9 mouse cellular contexts compared by ENCODE assay signal in the genomic region with DNA sequence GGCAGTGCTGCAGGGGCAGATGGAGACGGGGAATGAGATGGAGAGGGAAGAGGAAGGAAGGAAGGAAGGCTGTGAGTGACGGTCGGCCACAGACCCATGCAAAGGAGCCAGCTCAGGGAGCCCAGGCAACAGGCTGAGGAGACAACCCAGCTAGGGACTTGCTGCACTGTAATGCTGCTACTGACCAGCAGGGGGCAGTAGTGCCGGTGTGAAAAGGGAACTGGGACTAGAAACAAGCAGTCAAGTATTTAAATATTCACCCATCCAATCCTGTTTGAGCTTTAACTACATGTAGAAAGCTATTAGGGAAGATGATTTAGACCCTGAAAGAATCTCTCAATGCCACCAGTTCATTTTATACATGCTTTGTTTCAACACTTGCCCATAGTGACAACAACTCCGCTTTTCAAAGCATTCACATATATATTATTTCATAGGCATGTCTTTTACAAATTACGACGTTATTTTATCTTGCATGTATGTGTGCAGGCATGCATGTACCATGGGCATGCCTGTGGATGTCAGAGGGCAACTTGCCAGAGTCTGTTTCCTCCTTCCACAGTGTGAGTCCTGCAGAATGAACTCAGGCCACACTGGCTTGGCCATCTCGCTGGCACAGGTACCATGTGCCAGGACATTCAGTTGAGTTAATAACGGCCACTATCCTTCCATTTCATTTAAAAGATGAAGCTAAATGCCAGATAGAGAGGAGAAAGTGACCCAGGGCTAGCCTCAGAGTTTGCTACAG.
A peak's percentile ranks its signal among the peaks of the same experiment; 100 is the strongest.
DNase-seq lines count a peak whose midpoint lies in the region; ATAC-seq and TF ChIP-seq lines count a peak whose summit lies in the region.
"Had no signal": no experiment of that assay in that cellular context is flagged by ENCODE, and none has a peak within 500 bp of the region (broad histone marks: within the 10 kb centered on the region; RNA-seq: fewer than 3 reads in every experiment).

No protein-coding gene starts in this region.

- no peaks in the 10 kb centered on the region for H3K36me3 ChIP-seq in stomach, postnatal 0 days (ENCODE audit: control insufficient read depth, insufficient read depth, low read length)
- H3K36me3 ChIP-seq: liver, embryonic 15.5 days had no signal

- H3K4me1 ChIP-seq in stomach, postnatal 0 days (replicated peaks; ENCODE audit: control insufficient read depth, insufficient read depth), result no peaks in the 10 kb centered on the region
- H3K4me1 ChIP-seq: liver, embryonic 15.5 days had no signal

- no peak for TF ChIP-seq EP300 in stomach, postnatal 0 days (optimal IDR thresholded peaks at IDR 0.05)

- H3K27me3 ChIP-seq in stomach, postnatal 0 days (ENCODE audit: control insufficient read depth, insufficient read depth, low read length), result no peaks in the 10 kb centered on the region
- H3K27me3 ChIP-seq: liver, embryonic 15.5 days had no signal

- no peak overlapping the region for H3K4me2 ChIP-seq in stomach, postnatal 0 days (replicated peaks; ENCODE audit: low read depth)
- H3K4me2 ChIP-seq: liver, embryonic 15.5 days had no signal

- no peak overlapping the region for H3K27ac ChIP-seq in stomach, postnatal 0 days (replicated peaks)
- H3K27ac ChIP-seq: liver, embryonic 15.5 days had no signal

- H3K9ac ChIP-seq in stomach, postnatal 0 days (ENCODE audit: low read length), result no peak overlapping the region
- H3K9ac ChIP-seq: liver, embryonic 15.5 days had no signal

- 54% methylated on average over 9 of the region's 9 CpGs for WGBS in stomach, postnatal 0 days

- peak; percentile 67 for DNase-seq in heart, adult 8-10 months (ENCODE audit: low spot score)
- no peak for DNase-seq in heart, adult 11 months
- DNase-seq in c-Kit-positive CD71-positive TER-119-negative erythroid progenitor cells, embryonic 14.5 days (ENCODE audit: low read depth), result peak; percentile 23
- peak; percentile 76 for DNase-seq in kidney, postnatal 25 days
- peak; percentile 62 to 80 for DNase-seq in lung, postnatal 4 days
- peak; percentile 80 for DNase-seq in stomach, postnatal 0 days (ENCODE audit: low spot score)

- peak; percentile 89 for TF ChIP-seq CTCF in stomach, postnatal 0 days (IDR thresholded peaks at IDR 0.05; ENCODE audit: low read depth)

- H3K9me3 ChIP-seq in stomach, postnatal 0 days (ENCODE audit: control insufficient read depth, low read length), result no peaks in the 10 kb centered on the region
- H3K9me3 ChIP-seq: liver, embryonic 15.5 days had no signal

- H3K4me3 ChIP-seq in stomach, postnatal 0 days (ENCODE audit: low read depth, low read length), result no peak overlapping the region
- H3K4me3 ChIP-seq: liver, embryonic 15.5 days had no signal

- peak; percentile 59 for ATAC-seq in CD4-positive, CD25-positive, alpha-beta regulatory T cell, adult 4 months
- peak; percentile 12 for ATAC-seq in frontal cortex, adult (ENCODE audit: low TSS enrichment)
- ATAC-seq in stomach, postnatal 0 days (ENCODE audit: low FRiP score, low TSS enrichment), result no peak
